Mouse (Mus musculus) gastrocnemius, adult 2 months (tissue): ENCODE measurements at regions not wholly inside any gene's neighbourhood (a gene's known extent, or its start where the extent isn't known, plus 50 kb on each side); places are given as distances from the start of the nearest gene placed in this dataset.

ENCODE experiments used
- DNase-seq: peaks from one replicate; pipeline ENCODE4 v3.0.0; 2022
- H3K27ac ChIP-seq: fragments of 200-600 bp; 2 replicates; pipeline ENCODE4 v1.8.1; 2022; ENCODE audit warnings: mild to moderate bottlenecking
- H3K4me3 ChIP-seq: fragments of 200-600 bp; 2 replicates; pipeline ENCODE4 v1.8.1; 2022; ENCODE audit warnings: mild to moderate bottlenecking, moderate library complexity
- CTCF ChIP-seq: fragments of 200-600 bp; IDR thresholded peaks from 2 replicates; pipeline ENCODE4 v1.8.1; 2022; ENCODE audit warnings: antibody characterized with exemption, mild to moderate bottlenecking, moderate library complexity
- intact Hi-C: fragments of 180-260 bp; cut with DNase I; formaldehyde crosslinking; loops from one replicate; pipeline ENCODE4 v1.15.1; 2025

DNA sequence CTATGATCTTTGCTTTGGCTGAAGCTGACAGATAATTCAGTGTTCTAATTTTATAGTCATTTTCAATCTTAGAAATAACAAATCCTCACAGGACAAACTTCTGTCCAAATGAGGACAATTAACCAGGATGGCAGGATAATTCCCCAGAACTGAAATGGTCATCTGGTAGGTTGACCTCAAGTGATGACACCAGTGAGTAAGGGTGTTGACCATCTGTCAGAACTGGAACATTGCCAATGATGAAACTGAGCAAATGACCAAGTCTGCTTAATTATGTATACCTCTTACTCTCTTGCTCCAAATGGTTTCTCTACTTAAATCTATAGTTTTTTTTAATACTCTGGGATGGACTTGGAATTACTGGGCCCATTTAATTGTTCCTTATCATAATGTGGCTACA is 1336.9 kb upstream of the Tenm3 start:
- Histone ChIP-seq H3K27ac (no peak overlapping the region), H3K4me3 (no peak overlapping the region)
- intact Hi-C loops, result no loop called here
- no peak for TF ChIP-seq CTCF
- DNase-seq, result no peak

DNA sequence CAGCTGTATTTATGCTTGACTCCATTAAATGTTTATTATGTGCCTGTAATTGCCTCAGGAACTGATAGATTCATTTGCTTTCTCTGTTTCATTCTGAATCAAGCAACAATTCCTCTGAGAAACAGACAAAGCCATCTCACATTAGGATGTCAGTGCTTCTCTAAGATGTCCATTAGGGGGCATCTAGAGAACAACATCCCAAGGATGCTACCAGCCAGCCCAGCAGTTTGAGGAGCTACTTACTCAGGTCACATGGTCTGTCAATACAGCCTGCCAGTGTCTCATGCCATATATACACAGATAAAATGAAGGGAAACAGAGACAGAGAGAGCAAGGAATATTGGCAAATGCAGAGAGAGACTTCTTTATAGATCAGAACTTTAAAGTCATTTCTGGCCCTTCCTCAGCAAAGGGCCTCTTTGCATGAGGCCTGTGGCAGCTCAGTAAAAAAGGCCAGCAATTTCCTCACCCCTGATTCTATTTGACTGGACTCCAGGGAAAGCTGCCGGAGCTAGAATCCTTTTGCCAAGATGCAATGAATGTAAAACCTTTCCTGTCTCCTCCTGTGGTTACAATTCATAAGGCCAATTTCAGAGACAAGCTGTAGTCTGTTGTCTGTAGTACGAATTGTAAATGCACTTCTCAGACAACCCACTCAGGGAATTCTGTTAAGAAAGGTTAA is 1321.2 kb upstream of the Tenm3 start:
- intact Hi-C loops, result no loop called here
- no peak for DNase-seq

DNA sequence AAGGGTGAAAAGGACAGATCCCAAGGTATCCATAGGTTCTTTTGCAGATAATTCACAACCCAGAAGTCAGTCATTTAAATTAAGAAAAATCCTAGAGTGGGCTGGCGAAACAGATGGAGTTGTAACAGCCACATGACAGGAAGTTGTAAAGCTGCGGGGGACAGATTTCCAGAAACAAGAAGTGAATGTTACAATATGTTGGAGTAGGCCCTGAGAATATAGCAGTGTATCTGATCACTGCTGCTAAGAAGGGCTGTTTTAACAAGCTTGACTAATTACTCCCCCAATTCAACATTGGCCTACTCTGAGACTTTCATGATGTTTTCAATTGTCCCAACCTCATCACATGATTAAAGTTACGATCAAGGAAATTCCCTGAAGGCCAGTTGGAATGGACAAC is 1317.3 kb upstream of the Tenm3 start:
- intact Hi-C loops, result no loop called here
- TF ChIP-seq CTCF, result no peak

More for the DNA sequence above, 1321.2 kb upstream of the Tenm3 start:
- no peak for TF ChIP-seq CTCF
- H3K4me3 ChIP-seq, result no peak overlapping the region
- H3K27ac ChIP-seq, result no peak overlapping the region

DNA sequence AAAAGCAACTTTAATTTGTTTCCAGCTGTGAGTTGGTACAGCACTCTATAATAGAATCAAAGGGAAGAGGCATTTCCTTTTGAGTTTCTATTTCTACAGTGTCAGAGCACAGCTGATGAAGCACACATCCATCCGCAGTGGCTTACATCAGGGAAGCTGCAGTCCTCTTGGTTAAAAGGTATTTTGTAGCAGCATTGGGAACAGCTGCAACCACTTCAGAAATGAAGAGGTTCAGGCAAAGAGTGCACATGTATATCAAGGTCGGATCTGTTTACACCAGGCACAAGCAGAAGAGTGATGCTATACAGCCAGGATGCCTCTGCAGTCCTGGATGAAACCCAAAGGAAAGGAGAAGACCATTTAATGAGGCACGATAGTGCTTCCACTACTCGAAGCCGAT is 1316.6 kb upstream of the Tenm3 start:
- Histone ChIP-seq H3K27ac (no peak overlapping the region), H3K4me3 (no peak overlapping the region)
- intact Hi-C loops, result no loop called here
- TF ChIP-seq CTCF, result no peak
- DNase-seq, result no peak

More for the DNA sequence above, 1317.3 kb upstream of the Tenm3 start:
- Histone ChIP-seq H3K27ac (no peak overlapping the region), H3K4me3 (no peak overlapping the region)
- DNase-seq, result no peak

DNA sequence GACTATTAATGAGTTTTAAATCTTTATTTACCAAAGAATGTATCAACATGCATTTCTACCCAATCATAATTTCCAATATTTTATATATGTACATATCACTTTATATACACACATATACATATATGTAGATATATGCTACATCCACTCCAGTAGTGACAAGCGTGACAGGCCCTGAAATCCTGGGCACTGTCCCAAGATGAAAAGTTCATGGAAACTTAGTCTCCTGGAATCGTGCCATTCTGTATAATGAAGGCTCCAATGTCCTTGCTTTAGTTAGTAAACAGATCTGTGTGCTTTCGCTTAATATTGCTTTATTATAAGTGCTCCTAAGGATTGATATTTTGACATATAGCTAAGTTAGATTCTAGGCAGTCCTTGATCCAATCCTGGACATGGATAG is 1296.1 kb upstream of the Tenm3 start:
- H3K4me3 ChIP-seq, result no peak overlapping the region
- no peak for DNase-seq
- H3K27ac ChIP-seq, result no peak overlapping the region
- no peak for TF ChIP-seq CTCF
- intact Hi-C loops, result no loop called here

DNA sequence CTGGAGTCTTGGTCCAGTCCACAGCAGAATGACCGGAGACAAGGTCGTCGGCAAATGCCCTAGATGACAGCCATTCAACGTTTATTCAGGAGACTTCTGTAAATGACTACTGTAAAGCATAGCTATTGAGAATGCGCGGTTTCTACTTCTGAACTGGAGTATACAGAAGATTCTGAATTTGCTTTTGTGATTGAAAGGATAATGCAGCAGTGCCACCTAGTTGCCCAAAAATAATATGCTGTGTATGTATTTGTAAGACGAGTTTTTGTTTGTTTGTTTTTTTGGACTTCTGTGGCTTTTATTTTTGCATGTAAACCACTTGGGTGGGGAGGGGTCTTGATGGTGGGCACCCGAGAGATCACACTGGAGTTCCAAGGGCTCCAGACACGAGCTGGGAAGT is 1276.3 kb upstream of the Tenm3 start:
- peak overlapping the region; percentile 9; the same call in 1 of the 2 replicates for H3K4me3 ChIP-seq
- DNase-seq, result no peak
- no peak for TF ChIP-seq CTCF
- intact Hi-C loops, result no loop called here
- no peak overlapping the region for H3K27ac ChIP-seq

DNA sequence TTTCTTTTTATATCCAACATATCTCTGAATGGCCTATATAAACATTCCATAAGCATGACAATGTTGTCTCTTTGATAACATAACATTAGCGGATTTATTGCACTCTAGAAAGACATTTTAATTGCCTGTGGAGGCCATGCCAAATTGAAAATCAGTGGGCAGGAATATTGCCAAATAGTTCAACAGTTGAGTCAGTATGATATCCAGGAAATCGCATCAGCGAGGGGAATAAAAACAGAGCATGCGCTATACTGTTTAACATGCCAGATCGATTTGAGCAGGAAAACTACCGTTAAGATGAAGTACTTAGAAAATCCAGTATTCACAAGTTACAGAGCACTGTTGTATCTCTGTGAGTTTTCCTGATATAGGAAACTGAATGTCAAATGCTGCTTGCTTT is 1238.6 kb upstream of the Tenm3 start:
- DNase-seq, result no peak
- no peak for TF ChIP-seq CTCF
- no peak overlapping the region for H3K4me3 ChIP-seq
- no peak overlapping the region for H3K27ac ChIP-seq
- intact Hi-C loops, result no loop called here

DNA sequence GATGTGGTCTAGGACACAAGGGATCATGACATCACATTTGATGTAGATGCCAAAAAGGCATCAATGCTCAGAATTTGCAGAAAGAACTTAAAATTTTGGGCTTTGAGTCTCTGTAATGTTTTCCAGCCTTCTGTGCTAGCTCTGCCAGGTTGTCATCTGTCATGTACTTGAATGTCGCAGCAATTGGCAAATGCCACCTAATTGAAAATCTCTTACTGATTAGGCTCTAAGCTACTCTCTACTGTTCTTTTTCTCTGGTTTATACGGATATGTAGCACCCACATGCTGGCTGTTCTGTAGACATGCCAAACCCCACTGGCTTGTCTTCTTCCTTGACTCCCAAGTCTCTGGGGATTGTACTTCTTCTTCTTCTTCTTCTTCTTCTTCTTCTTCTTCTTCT is 1193.3 kb upstream of the Tenm3 start:
- H3K4me3 ChIP-seq, result no peak overlapping the region
- no peak overlapping the region for H3K27ac ChIP-seq
- intact Hi-C loops, result no loop called here
- no peak for DNase-seq
- no peak for TF ChIP-seq CTCF

DNA sequence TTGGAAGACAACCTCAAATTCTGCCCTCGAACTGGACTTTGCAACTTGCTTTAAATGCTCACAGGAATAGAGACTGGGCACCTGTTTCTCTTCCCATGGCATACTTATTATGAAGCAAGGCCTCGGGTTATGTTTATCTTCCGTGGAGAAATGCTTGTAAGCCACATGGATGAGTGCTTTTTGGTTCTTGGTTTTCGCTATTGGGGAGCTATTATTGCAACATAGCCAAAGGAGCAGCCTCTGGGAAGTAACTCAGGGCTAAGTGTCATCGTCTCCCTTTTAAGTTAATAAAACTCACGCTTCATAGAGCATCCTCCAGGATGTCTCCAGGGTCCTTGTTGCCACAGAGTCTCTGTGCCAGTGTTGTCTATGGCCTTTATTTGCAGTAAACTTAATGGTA is 1183.8 kb upstream of the Tenm3 start:
- no peak for TF ChIP-seq CTCF
- intact Hi-C loops, result no loop called here
- no peak for DNase-seq
- Histone ChIP-seq H3K4me3 (no peak overlapping the region), H3K27ac (no peak overlapping the region)

DNA sequence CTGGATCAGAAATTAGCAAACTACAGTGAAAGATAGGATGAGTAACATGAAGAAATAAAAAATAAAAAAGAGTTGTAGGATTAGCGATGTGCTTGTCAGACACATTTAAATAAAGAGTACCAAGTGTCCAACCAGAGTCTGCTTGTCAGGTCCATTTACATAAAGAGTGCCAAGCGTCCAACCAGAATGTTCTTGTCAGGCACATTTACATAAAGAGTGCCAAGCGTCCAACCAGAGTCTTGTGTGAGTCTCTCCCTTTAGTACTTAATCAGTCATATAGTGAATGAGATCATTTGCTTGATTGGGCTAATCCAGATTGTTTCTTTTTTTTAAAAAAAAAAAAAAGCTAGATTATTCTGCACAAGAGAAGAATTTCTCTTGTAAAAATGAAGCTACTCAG is 1163.8 kb upstream of the Tenm3 start:
- no peak for TF ChIP-seq CTCF
- intact Hi-C loops, result no loop called here
- Histone ChIP-seq H3K4me3 (no peak overlapping the region), H3K27ac (no peak overlapping the region)
- DNase-seq, result no peak

DNA sequence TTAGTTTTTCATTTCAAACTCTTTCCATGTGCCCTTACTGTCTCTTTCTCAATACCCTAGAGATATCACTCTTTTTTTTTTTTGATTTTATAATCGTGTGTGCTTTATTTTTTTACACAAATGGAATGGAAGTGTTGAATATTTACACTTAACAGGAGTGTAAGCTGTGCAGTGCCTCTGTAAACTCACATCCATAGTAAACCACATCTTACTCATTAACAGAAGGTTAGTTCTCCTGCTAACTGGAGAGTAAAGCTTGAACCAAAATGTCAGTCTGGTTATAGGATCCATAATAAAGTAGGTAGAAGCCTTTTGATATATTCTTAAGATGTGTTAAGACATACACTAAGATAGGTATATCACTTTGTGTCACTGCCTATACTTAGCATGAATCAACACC is 1160.5 kb upstream of the Tenm3 start:
- Histone ChIP-seq H3K27ac (no peak overlapping the region), H3K4me3 (no peak overlapping the region)
- TF ChIP-seq CTCF, result no peak
- DNase-seq, result no peak
- intact Hi-C loops, result no loop called here

DNA sequence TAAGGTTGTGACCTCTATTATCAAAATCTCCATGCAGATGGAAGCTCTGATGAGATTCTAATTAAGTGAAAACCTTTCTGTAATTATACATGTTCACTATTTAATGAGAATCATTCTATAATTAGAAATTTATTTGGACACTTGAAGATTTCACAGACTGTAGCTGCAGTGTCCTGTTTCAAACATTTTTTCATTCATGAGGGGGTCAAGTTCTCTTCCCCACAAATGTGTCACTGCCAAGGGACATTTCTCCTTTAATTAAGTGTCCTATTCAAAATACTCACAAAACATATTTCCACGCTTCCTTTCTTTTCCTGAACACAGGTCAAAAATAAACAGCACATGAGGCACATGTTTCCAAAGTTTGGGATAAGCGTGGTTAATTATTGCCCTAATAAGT is 1159.9 kb upstream of the Tenm3 start:
- no peak for DNase-seq
- H3K4me3 ChIP-seq, result no peak overlapping the region
- TF ChIP-seq CTCF, result no peak
- intact Hi-C loops, result no loop called here
- H3K27ac ChIP-seq, result no peak overlapping the region

DNA sequence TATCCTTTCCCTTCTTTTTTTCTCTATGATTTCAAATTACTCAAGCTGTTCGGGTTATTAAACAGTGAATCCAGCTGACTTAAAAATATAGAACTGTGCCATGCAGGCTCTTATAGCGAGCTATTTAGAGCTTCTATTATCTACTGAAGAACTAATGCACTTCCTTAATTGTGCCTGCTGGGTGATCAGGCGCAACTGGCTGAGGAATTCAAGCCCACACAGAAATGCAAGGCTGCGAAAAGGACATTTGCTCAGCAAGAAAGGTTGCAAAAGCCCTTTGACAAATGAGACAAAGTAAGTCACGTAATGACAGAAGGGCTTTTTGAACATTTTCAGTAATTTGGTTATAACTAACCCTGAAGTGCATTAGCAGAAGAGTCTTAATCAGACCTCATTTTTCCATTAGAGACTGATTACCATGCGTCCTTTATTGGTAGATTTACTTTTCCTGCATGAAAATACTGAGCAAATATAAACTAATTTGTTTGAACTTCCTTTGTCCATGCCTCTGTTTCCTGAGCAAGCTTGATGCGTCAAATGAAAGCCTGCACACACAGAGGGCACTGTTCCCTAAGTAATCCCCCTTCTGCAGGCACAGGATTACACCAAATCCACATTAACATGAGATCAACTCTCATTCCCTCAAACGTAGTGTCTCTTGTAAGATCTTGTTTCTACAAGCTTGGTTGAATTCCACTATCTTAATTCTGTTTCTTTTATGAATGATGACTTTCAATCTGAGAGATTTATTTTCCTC is 1154.7 kb upstream of the Tenm3 start:
- no peak overlapping the region for H3K4me3 ChIP-seq
- DNase-seq, result no peak
- no peak overlapping the region for H3K27ac ChIP-seq
- no peak for TF ChIP-seq CTCF
- intact Hi-C loops, result no loop called here
